Comparison of ENCODE assay signal across 8 mouse cellular contexts in the genomic region with DNA sequence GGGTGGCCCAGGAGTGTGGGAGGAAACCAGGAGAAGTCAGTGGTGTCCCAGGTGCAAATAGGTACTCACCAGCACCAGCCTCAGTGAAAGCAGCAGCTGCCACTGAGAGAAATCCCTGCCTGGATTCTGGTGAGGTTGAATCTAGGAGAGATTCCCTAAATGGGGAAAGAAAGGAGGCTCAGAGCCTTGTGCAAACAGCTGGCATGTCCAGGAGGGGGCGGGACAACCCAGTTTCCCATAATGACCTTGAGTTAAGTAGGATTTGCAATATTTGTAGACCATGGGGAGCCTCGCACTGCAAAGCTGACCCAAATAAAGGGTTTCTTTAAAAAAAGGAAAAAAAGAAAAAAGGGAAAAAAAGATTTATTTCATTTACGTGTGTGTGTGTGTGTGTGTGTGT. TPM values are rescaled to one million over a fixed set of nuclear protein-coding genes. Genes with fewer than 3 reads are reported as not detected.
A peak's percentile ranks its signal among the peaks of the same experiment; 100 is the strongest.
DNase-seq lines count a peak whose midpoint lies in the region; ATAC-seq lines count a peak whose summit lies in the region.

No protein-coding gene starts in this region.

- H3K4me1 ChIP-seq in heart, embryonic 11.5 days (ENCODE audit: control insufficient read depth, insufficient read depth, low read length): peaks cover 21% of the 10 kb centered on the region

- H3K27ac ChIP-seq in heart, embryonic 11.5 days (ENCODE audit: low read depth, low read length): no peak overlapping the region

- peak; percentile 10 for DNase-seq in cerebellum, adult 9-10 months
- peak; percentile 76 to 91 for DNase-seq in adrenal gland, adult (ENCODE audit: inconsistent age in 2 of 2, low spot score in 1 of 2)
- peak; percentile 82 for DNase-seq in kidney, postnatal 14 days
- peak; percentile 79 for DNase-seq in lung, postnatal 25 days (ENCODE audit: low spot score)
- no peak for DNase-seq in layer of hippocampus, postnatal 36 days

- no peaks in the 10 kb centered on the region for H3K36me3 ChIP-seq in heart, embryonic 11.5 days (ENCODE audit: control insufficient read depth, insufficient read depth, low read length)

- no peak for ATAC-seq in cerebellum, adult (ENCODE audit: insufficient number of reproducible peaks, low FRiP score, low TSS enrichment)
- no peak for ATAC-seq in heart, embryonic 11.5 days (replicated peaks; ENCODE audit: insufficient number of reproducible peaks, low FRiP score, low TSS enrichment)
- ATAC-seq in erythroblast, adult 5-6 weeks (replicated peaks; ENCODE audit: low FRiP score, poor library complexity, severe bottlenecking): no peak

- H3K27me3 ChIP-seq in heart, embryonic 11.5 days (ENCODE audit: control insufficient read depth, insufficient read depth, low read length): peaks cover 25% of the 10 kb centered on the region; the same call in 1 of the 2 replicates

- no peaks in the 10 kb centered on the region for H3K9me3 ChIP-seq in heart, embryonic 11.5 days (replicated peaks; ENCODE audit: control insufficient read depth, low read length)

- 63% methylated on average over 3 of the region's 3 CpGs for WGBS in heart, embryonic 11.5 days (ENCODE audit: insufficient replicate concordance)

- H3K4me3 ChIP-seq in heart, embryonic 11.5 days (ENCODE audit: low read depth, low read length): no peak overlapping the region

- 0 out of 2 replicates have a peak overlapping the region, but pooled peaks have one; percentile 22 for H3K9ac ChIP-seq in heart, embryonic 11.5 days (ENCODE audit: low read depth, low read length)

- H3K4me2 ChIP-seq in heart, embryonic 11.5 days: no peak overlapping the region; the same call in 1 of the 2 replicates

RNA-seq across cellular contexts. Expression of a gene that starts 3.7 kb away (rescaled TPM):
- polyA plus RNA-seq in heart, embryonic 11.5 days (2014; fragmentation: Nextera tagmentation; extraction: Ambion mirVana): 17.4 and 20.5 TPM in 2 replicates
- total RNA-seq in layer of hippocampus, postnatal 36 days (2021): 10 to 100 TPM; 27.6 to 31.0 TPM
- total RNA-seq in erythroblast, adult 5-6 weeks (2015; ENCODE audit: low replicate concordance): 13.6 and 14.4 TPM in 2 replicates
- 10.3 and 16.5 TPM in 2 replicates for total RNA-seq in erythroblast, adult 5-6 weeks (2017; ENCODE audit: low replicate concordance)

Comparison
In these comparisons a context has a peak if more than half of its experiments do, and no peak if none do; other contexts are left out.
1. DNase-seq: peak in cerebellum, adult 9-10 months (single experiment), adrenal gland, adult (2 of 2), kidney, postnatal 14 days (single experiment) and lung, postnatal 25 days (single experiment); none in layer of hippocampus, postnatal 36 days (0 of 2).